Mouse (Mus musculus) heart, postnatal 36 days (tissue): Measurements from ENCODE around the gene Sub1. TPM values are rescaled to one million over a fixed set of nuclear protein-coding genes. Genes with fewer than 3 reads are reported as not detected.

Experiments
- DNase-seq, 2 experiments: peaks; one replicate each; pipeline ENCODE4 v3.0.0; 2021 to 2022
- intact Hi-C: fragments of 180-260 bp; cut with DNase I; formaldehyde crosslinking; loops from one replicate; pipeline ENCODE4 v1.15.1; 2025
- total RNA-seq, 2 experiments: library from RNA; stranded (reverse); gene quantifications; 2 replicates each; pipeline ENCODE4 v1.2.3; 2021

The Sub1 gene
- total RNA-seq, 2 experiments from 2014 or later = 84.5 to 93.1 TPM

- no peak for DNase-seq
- intact Hi-C loops = no loop called here
Measured at GRCm38 (mm10) chr15:11975836-11976235, 20.9 kb downstream of the Sub1 start.

GRCm38 (mm10) chr15:11971854-11972420 is 24.8 kb downstream of the Sub1 start:
- intact Hi-C loops = loop anchor here (1.0 to 5.0 kb wide), 2 partner anchors 65 to 113 kb away; no protein-coding TSS in a partner anchor
- DNase-seq = peak; percentile 86 to 88

- intact Hi-C loops = loop anchor here (1.0 to 5.0 kb wide), 2 partner anchors 67 to 298 kb away; no protein-coding TSS in a partner anchor
- DNase-seq = peak; percentile 30 to 41
Measured at GRCm38 (mm10) chr15:11970621-11971020, 26.2 kb downstream of the Sub1 start.

- intact Hi-C loops = no loop called here
- DNase-seq = no peak
Measured at GRCm38 (mm10) chr15:11968851-11969250, 27.9 kb downstream of the Sub1 start.

DNA sequence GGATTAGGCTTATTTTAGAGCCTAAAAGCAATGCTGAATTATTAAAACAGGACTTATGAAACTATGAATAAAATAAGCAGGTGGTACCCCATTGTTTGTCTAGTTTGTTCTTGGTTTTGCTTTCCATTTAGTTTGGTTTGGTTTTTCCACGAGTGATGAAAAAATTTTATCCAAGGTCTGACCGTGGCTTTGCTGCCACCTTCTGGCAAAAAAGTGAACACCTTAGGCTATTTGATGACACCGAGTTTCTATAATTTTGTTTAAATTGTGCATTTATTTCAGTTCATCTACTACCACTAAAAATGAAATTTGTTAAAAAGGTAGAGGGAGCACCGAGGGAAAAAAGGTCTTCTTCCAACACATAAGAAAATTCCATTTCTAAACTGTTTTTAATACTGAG is 30.4 kb downstream of the Sub1 start:
- intact Hi-C loops = loop anchor here (1.0 kb wide), 3 partner anchors 213 to 558 kb away; no protein-coding TSS in a partner anchor
- DNase-seq = peak; percentile 42 to 71

GRCm38 (mm10) chr15:11965201-11965845 is 31.5 kb downstream of the Sub1 start:
- DNase-seq = no peak
- intact Hi-C loops = no loop called here

- intact Hi-C loops = no loop called here
- DNase-seq = no peak
Measured at GRCm38 (mm10) chr15:11963791-11964525, 32.8 kb downstream of the Sub1 start.

DNA sequence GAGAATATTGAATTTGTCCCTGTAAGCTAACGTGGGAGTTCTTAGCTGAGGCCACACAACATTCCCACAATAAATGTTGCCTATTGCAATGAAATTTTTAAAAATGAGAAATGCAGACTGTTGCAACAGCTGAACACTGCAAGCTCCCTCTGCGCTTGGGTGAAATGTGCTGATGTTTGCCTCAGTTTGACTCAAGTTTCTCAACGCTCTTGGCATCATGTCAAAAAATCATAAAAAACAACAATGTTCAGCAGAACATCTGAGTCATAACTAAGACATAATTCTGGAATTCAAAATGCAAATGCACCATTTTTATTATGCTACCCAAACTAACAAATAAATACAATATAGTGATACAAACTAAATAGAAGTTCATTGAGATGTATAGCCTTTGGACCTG is 37.1 kb downstream of the Sub1 start:
- DNase-seq = no peak
- intact Hi-C loops = no loop called here

- DNase-seq = no peak
- intact Hi-C loops = no loop called here
Measured at GRCm38 (mm10) chr15:11956129-11956528, 40.7 kb downstream of the Sub1 start.

DNA sequence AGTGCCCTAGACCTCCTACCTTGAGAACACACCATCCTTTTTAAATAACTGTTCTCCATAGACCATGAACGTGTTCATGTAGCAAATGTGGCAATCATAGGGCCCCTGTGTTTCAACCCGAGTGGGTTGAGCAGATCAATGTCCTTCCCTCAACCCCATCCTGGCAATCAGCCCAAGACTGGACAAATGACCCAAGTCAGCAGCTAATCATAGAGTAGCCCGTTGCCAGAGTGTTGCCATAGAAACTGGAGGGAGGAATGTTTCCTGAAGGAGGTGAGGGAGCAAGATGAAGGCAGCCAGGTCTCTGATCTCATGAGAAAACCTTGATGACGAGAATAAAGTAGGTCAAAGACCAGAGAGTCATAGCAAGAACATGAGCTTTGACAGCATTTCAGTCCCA is 42.6 kb downstream of the Sub1 start:
- no peak for DNase-seq
- intact Hi-C loops = no loop called here

GRCm38 (mm10) chr15:11952159-11952558 is 44.6 kb downstream of the Sub1 start:
- intact Hi-C loops = no loop called here

GRCm38 (mm10) chr15:11951181-11951580 is 45.6 kb downstream of the Sub1 start:
- intact Hi-C loops = no loop called here
- no peak for DNase-seq

More at GRCm38 (mm10) chr15:11952159-11952558, 44.6 kb downstream of the Sub1 start:
- no peak for DNase-seq

GRCm38 (mm10) chr15:11950144-11950543 is 46.6 kb downstream of the Sub1 start:
- intact Hi-C loops = no loop called here
- no peak for DNase-seq

GRCm38 (mm10) chr15:11949490-11949889 is 47.3 kb downstream of the Sub1 start:
- no peak for DNase-seq
- intact Hi-C loops = no loop called here

GRCm38 (mm10) chr15:11940855-11941254 is 55.9 kb downstream of the Sub1 start:
- no peak for DNase-seq
- intact Hi-C loops = no loop called here

Other genes starting within 250 kb of the Sub1 start
- gene Npr3, start 89.7 kb downstream of the Sub1 start, total RNA-seq = 10 to 100 TPM; 28.4 to 36.8 TPM
- gene Zfr, start 120.8 kb upstream of the Sub1 start, total RNA-seq = 10 to 100 TPM; 73.9 to 84.0 TPM
- 10 to 100 TPM in 1 of 2 experiments, 1 to 10 TPM in 1; 9.5 to 10.0 TPM for gene Mtmr12, start 208.0 kb upstream of the Sub1 start, total RNA-seq